Mouse (Mus musculus): ENCODE measurements around the gene Hs1bp3.

- no peak for TF ChIP-seq CTCF (IDR thresholded peaks at IDR 0.05; ENCODE audit: control insufficient read depth, insufficient read depth, insufficient read length)
- no peak for TF ChIP-seq MYOD1 (IDR thresholded peaks at IDR 0.05; ENCODE audit: control insufficient read depth, insufficient read length, low read depth)
- no peak for TF ChIP-seq MAX (IDR thresholded peaks at IDR 0.05)
- TF ChIP-seq USF1 (IDR thresholded peaks at IDR 0.05; ENCODE audit: low read depth): no peak
- TF ChIP-seq FOSL1 (IDR thresholded peaks at IDR 0.05; ENCODE audit: insufficient read depth, low read length, poor library complexity, severe bottlenecking): no peak
- TF ChIP-seq CEBPB (IDR thresholded peaks at IDR 0.05; ENCODE audit: low read depth): no peak
Observed at GRCm38 (mm10) chr12:8358344-8358966, 45.2 kb downstream of the Hs1bp3 start.
